In the genomic region with DNA sequence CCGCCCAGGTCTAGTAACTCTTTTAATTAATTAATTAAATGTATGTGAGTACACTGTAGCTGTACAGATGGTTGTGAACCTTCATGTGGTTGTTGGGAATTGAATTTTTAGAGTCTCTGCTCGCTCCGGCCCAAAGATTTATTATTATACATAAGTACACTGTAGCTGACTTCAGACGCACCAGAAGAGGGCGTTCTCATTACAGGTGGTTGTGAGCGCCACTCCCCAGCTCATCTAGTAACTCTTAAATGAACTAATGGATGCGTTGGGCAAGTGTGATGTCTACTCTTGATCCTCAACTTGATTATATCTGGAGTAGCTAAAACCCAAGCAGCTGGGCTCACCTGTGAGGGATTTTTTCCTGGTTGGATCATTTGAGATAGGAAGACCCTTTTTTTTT, we compare ENCODE assay signal across 11 mouse cellular contexts. TPM values are rescaled to one million over a fixed set of nuclear protein-coding genes. Genes with fewer than 3 reads are reported as not detected.
A peak's percentile ranks its signal among the peaks of the same experiment; 100 is the strongest.
DNase-seq lines count a peak whose midpoint lies in the region; ATAC-seq and TF ChIP-seq lines count a peak whose summit lies in the region.
"Had no signal": no experiment of that assay in that cellular context is flagged by ENCODE, and none has a peak within 500 bp of the region (broad histone marks: within the 10 kb centered on the region; RNA-seq: fewer than 3 reads in every experiment).

No protein-coding gene starts in this region.

- peaks cover 4% of the 10 kb centered on the region for H3K36me3 ChIP-seq in heart, embryonic 13.5 days
- H3K36me3 ChIP-seq in lung, postnatal 0 days (ENCODE audit: insufficient read depth, low read length): no peaks in the 10 kb centered on the region
- peaks cover 6 to 10% of the 10 kb centered on the region in 2 experiments for H3K36me3 ChIP-seq in CH12.LX (replicated peaks in 1 of 2; ENCODE audit: control insufficient read depth in 1 of 2, insufficient read depth in 1 of 2, low read length in 1 of 2)
- H3K36me3 ChIP-seq in limb, embryonic 13.5 days: peaks cover 10% of the 10 kb centered on the region

- no peak for TF ChIP-seq POLR2A in lung, adult 2 months (IDR thresholded peaks at IDR 0.05; ENCODE audit: borderline replicate concordance, extremely low read depth, low read depth, low read length)
- no peak for TF ChIP-seq POLR2A in CH12.LX (IDR thresholded peaks at IDR 0.05; ENCODE audit: low read depth, low read length)

- WGBS in heart, embryonic 13.5 days: 47% methylated on average over 7 of the region's 7 CpGs
- WGBS in lung, postnatal 0 days: 50% methylated on average over 7 of the region's 7 CpGs
- WGBS in lung, adult 2 months: 56% methylated on average over 7 of the region's 7 CpGs
- 46% methylated on average over 7 of the region's 7 CpGs for WGBS in limb, embryonic 13.5 days

- H3K9me3 ChIP-seq in heart, embryonic 13.5 days: no peaks in the 10 kb centered on the region
- H3K9me3 ChIP-seq in lung, postnatal 0 days (ENCODE audit: low read length): no peaks in the 10 kb centered on the region
- H3K9me3 ChIP-seq in CH12.LX (replicated peaks; ENCODE audit: low read length): no peaks in the 10 kb centered on the region
- H3K9me3 ChIP-seq in limb, embryonic 13.5 days: no peaks in the 10 kb centered on the region

- no peaks in the 10 kb centered on the region for H3K27me3 ChIP-seq in heart, embryonic 13.5 days (replicated peaks)
- H3K27me3 ChIP-seq in lung, postnatal 0 days (replicated peaks; ENCODE audit: insufficient read depth, low read length): no peaks in the 10 kb centered on the region
- no peaks in the 10 kb centered on the region for H3K27me3 ChIP-seq in CH12.LX (replicated peaks)
- H3K27me3 ChIP-seq in limb, embryonic 13.5 days: no peaks in the 10 kb centered on the region

- peak; percentile 56 for TF ChIP-seq CTCF in lung, postnatal 0 days (IDR thresholded peaks at IDR 0.05)
- TF ChIP-seq CTCF in lung, adult 2 months (IDR thresholded peaks at IDR 0.05; ENCODE audit: insufficient read depth, low read length): no peak
- peak in 1 of 2 experiments; percentile 48; a peak in 2 of 4 replicates for TF ChIP-seq CTCF in CH12.LX (conservative IDR thresholded peaks at IDR 0.05 in 1 of 2, IDR thresholded peaks at IDR 0.05 in 1 of 2; ENCODE audit: low read depth in 2 of 2, low read length in 2 of 2)

- no peak overlapping the region for H3K4me3 ChIP-seq in heart, embryonic 13.5 days
- H3K4me3 ChIP-seq in lung, postnatal 0 days (ENCODE audit: low read depth, low read length): no peak overlapping the region
- no peak overlapping the region for H3K4me3 ChIP-seq in lung, adult 2 months (replicated peaks; ENCODE audit: extremely low read depth, low read depth, low read length)
- H3K4me3 ChIP-seq in CH12.LX (replicated peaks in 1 of 3; ENCODE audit: low read depth in 2 of 3, low read length in 2 of 3, poor library complexity in 1 of 3): no peak overlapping the region
- H3K4me3 ChIP-seq in limb, embryonic 13.5 days: no peak overlapping the region

- H3K4me2 ChIP-seq in heart, embryonic 13.5 days: 0 out of 2 replicates have a peak overlapping the region, but pooled peaks have one; percentile 92
- no peak overlapping the region; the same call in 1 of the 2 replicates for H3K4me2 ChIP-seq in lung, postnatal 0 days (replicated peaks; ENCODE audit: low read depth, low read length)
- no peak overlapping the region for H3K4me2 ChIP-seq in CH12.LX (ENCODE audit: insufficient read depth, low read depth, poor library complexity, severe bottlenecking)
- H3K4me2 ChIP-seq in limb, embryonic 13.5 days (replicated peaks): peak overlapping the region; percentile 86

- no peak; the same call in none of the 2 replicates for TF ChIP-seq RAD21 in CH12.LX (IDR thresholded peaks at IDR 0.05; ENCODE audit: low read depth, low read length)

- no peak for DNase-seq in heart, postnatal 4 days
- peak; percentile 46 for DNase-seq in lung, postnatal 0 days (ENCODE audit: low spot score)
- no peak for DNase-seq in lung, adult 2 months
- no peak for DNase-seq in CH12.LX (ENCODE audit: extremely low read depth)
- DNase-seq in right cerebral cortex, adult 2 months (ENCODE audit: low spot score in 2 of 2): no peak
- DNase-seq in right cerebral cortex, postnatal 36 days (ENCODE audit: low spot score in 2 of 2): no peak
- DNase-seq: cerebellum, postnatal 14 days; heart, adult 18-20 months; lung, embryonic 14.5 days had no signal

- dilution Hi-C loops in CH12.LX (cut with MboI; ENCODE audit: extremely low pct_ligation_motif_present, extremely low pct_unique_long_range_greater_than_20kb, low sequenced_read_pairs): no loop called here

- TF ChIP-seq EP300 in lung, postnatal 0 days (IDR thresholded peaks at IDR 0.05): no peak
- TF ChIP-seq EP300 in CH12.LX (IDR thresholded peaks at IDR 0.05; ENCODE audit: low read length): no peak

- H3K27ac ChIP-seq in heart, embryonic 13.5 days (replicated peaks): no peak overlapping the region
- no peak overlapping the region for H3K27ac ChIP-seq in lung, postnatal 0 days (ENCODE audit: low read length)
- H3K27ac ChIP-seq in CH12.LX (ENCODE audit: insufficient read depth, low read depth): no peak overlapping the region
- H3K27ac ChIP-seq in limb, embryonic 13.5 days: no peak overlapping the region

- H3K9ac ChIP-seq in heart, embryonic 13.5 days: no peak overlapping the region
- no peak overlapping the region for H3K9ac ChIP-seq in lung, postnatal 0 days (replicated peaks; ENCODE audit: low read depth)
- no peak overlapping the region for H3K9ac ChIP-seq in CH12.LX (ENCODE audit: insufficient read depth, low read depth)
- H3K9ac ChIP-seq in limb, embryonic 13.5 days: no peak overlapping the region

- in situ Hi-C loops in CH12.LX (cut with MboI; ENCODE audit: low pct_ligation_motif_present, low pct_unique_long_range_greater_than_20kb, low sequenced_read_pairs): no loop called here

- no peak for ATAC-seq in heart, embryonic 13.5 days (ENCODE audit: extremely low read depth, insufficient number of reproducible peaks, low FRiP score, low TSS enrichment)
- no peak for ATAC-seq in lung, postnatal 0 days
- ATAC-seq in limb, embryonic 13.5 days (ENCODE audit: low FRiP score, low read depth): no peak

- H3K79me2 ChIP-seq in CH12.LX (replicated peaks; ENCODE audit: control insufficient read depth, extremely low read depth, insufficient read depth, poor library complexity, severe bottlenecking): peaks cover 11% of the 10 kb centered on the region; the same call in 1 of the 2 replicates

- H3K4me1 ChIP-seq in heart, embryonic 13.5 days: peaks cover 26% of the 10 kb centered on the region
- H3K4me1 ChIP-seq in lung, postnatal 0 days (ENCODE audit: insufficient read depth, low read depth, low read length): peaks cover 11% of the 10 kb centered on the region; the same call in 1 of the 2 replicates
- peaks cover 9% of the 10 kb centered on the region; the same call in 1 of the 2 replicates for H3K4me1 ChIP-seq in lung, adult 2 months (ENCODE audit: control insufficient read depth, insufficient read depth, low read length)
- peaks cover 0 to 16% of the 10 kb centered on the region in 2 experiments; a peak in 2 of 4 replicates for H3K4me1 ChIP-seq in CH12.LX (ENCODE audit: control insufficient read depth in 1 of 2, insufficient read depth in 2 of 2)
- H3K4me1 ChIP-seq in limb, embryonic 13.5 days: peaks cover 12% of the 10 kb centered on the region

TF ChIP-seq in CH12.LX, 34 proteins besides CTCF, POLR2A, EP300 and RAD21:
- TF ChIP-seq ZNF384 (IDR thresholded peaks at IDR 0.05; ENCODE audit: low read depth, low read length) (peak; percentile 42; the same call in 1 of the 2 replicates), MAX (IDR thresholded peaks at IDR 0.05; ENCODE audit: low read length) (no peak)

RNA-seq across cellular contexts. Expression of a gene that starts 1.2 kb away (rescaled TPM):
- 9.3 and 10.3 TPM in 2 replicates for polyA plus RNA-seq in heart, embryonic 13.5 days (2015; fragmentation: Nextera tagmentation; extraction: Ambion mirVana)
- total RNA-seq in heart, postnatal 4 days (2021): 10 to 100 TPM in 1 of 2 experiments, 1 to 10 TPM in 1; 9.6 to 12.2 TPM
- 13.9 and 17.7 TPM in 2 replicates for polyA plus RNA-seq in lung, postnatal 0 days (2015; fragmentation: Nextera tagmentation; extraction: Ambion mirVana)
- 21.9 and 26.5 TPM in 2 replicates for polyA plus RNA-seq in lung, adult 2 months (2012; rRNA removed)
- total RNA-seq in CH12.LX (2012; rRNA removed) (13.9 and 14.2 TPM in 2 replicates), CH12.LX (2014; rRNA removed) (10.4 and 12.9 TPM in 2 replicates)
- 11.0 and 11.2 TPM in 2 replicates for polyA plus RNA-seq in CH12.LX (2012; ENCODE audit: insufficient read length, low read depth)
- 18.9 and 19.5 TPM in 2 replicates for polyA plus RNA-seq in limb, embryonic 13.5 days (2015; fragmentation: Nextera tagmentation; extraction: Ambion mirVana)

Comparison
In these comparisons a context has a peak if more than half of its experiments do, and no peak if none do; other contexts are left out.
1. H3K4me2 ChIP-seq: peak in heart, embryonic 13.5 days (single experiment) and limb, embryonic 13.5 days (single experiment); none in lung, postnatal 0 days (single experiment) and CH12.LX (single experiment).